Mouse (Mus musculus): ENCODE results near the gene Fam25c.

The Fam25c gene

GRCm38 (mm10) chr14:34355301-34355700 is at the start of gene Fam25c:
TSS of gene Fam25c (minus strand) at chr14:34355433.
- no peak for DNase-seq (ENCODE audit: low read depth, low spot score)

GRCm38 (mm10) chr14:34403424-34403823 is 48.2 kb upstream of the Fam25c start:
- DNase-seq (ENCODE audit: low read depth, low spot score) = no peak

- no peak for DNase-seq (ENCODE audit: low read depth, low spot score)
These were observed 47.6 kb upstream of the Fam25c start for GRCm38 (mm10) chr14:34402871-34403270.

- DNase-seq (ENCODE audit: low read depth, low spot score) = peak; percentile 70
These were observed 45.9 kb upstream of the Fam25c start for GRCm38 (mm10) chr14:34401135-34401534.

- no peak for DNase-seq (ENCODE audit: low read depth, low spot score)
These were observed 44.8 kb upstream of the Fam25c start for GRCm38 (mm10) chr14:34400021-34400420.

- no peak for DNase-seq (ENCODE audit: low read depth, low spot score)
These were observed 44.1 kb upstream of the Fam25c start for GRCm38 (mm10) chr14:34399301-34399700.

- DNase-seq (ENCODE audit: low read depth, low spot score) = no peak
These were observed 43.7 kb upstream of the Fam25c start for GRCm38 (mm10) chr14:34398901-34399300.

- no peak for DNase-seq (ENCODE audit: low read depth, low spot score)
These were observed 42.6 kb upstream of the Fam25c start for GRCm38 (mm10) chr14:34397871-34398270.

GRCm38 (mm10) chr14:34393295-34393694 is 38.1 kb upstream of the Fam25c start:
- no peak for DNase-seq (ENCODE audit: low read depth, low spot score)

GRCm38 (mm10) chr14:34382921-34383704 is 27.9 kb upstream of the Fam25c start:
- no peak for DNase-seq (ENCODE audit: low read depth, low spot score)

GRCm38 (mm10) chr14:34378560-34379331 is 23.5 kb upstream of the Fam25c start:
- no peak for DNase-seq (ENCODE audit: low read depth, low spot score)

GRCm38 (mm10) chr14:34377121-34377520 is 21.9 kb upstream of the Fam25c start:
- no peak for DNase-seq (ENCODE audit: low read depth, low spot score)

GRCm38 (mm10) chr14:34375941-34376340 is 20.7 kb upstream of the Fam25c start:
- no peak for DNase-seq (ENCODE audit: low read depth, low spot score)

- DNase-seq (ENCODE audit: low read depth, low spot score) = no peak
These were observed 20.2 kb upstream of the Fam25c start, which contains the start of gene Mmrn2 for GRCm38 (mm10) chr14:34375415-34375904. TSS of gene Mmrn2 (plus strand) at chr14:34375465.

- no peak for DNase-seq (ENCODE audit: low read depth, low spot score)
These were observed 19.3 kb upstream of the Fam25c start, which contains the start of gene Sncg for GRCm38 (mm10) chr14:34374577-34374976. TSS of gene Sncg (minus strand) at chr14:34374789.

- no peak for DNase-seq (ENCODE audit: low read depth, low spot score)
These were observed 18.3 kb upstream of the Fam25c start for GRCm38 (mm10) chr14:34373581-34373980.

GRCm38 (mm10) chr14:34372646-34373045 is 17.4 kb upstream of the Fam25c start:
- DNase-seq (ENCODE audit: low read depth, low spot score) = no peak

- no peak for DNase-seq (ENCODE audit: low read depth, low spot score)
These were observed 16.5 kb upstream of the Fam25c start for GRCm38 (mm10) chr14:34371763-34372162.

- no peak for DNase-seq (ENCODE audit: low read depth, low spot score)
These were observed 15.7 kb upstream of the Fam25c start for GRCm38 (mm10) chr14:34370921-34371320.

GRCm38 (mm10) chr14:34370203-34370602 is 15.0 kb upstream of the Fam25c start:
- no peak for DNase-seq (ENCODE audit: low read depth, low spot score)

- no peak for DNase-seq (ENCODE audit: low read depth, low spot score)
These were observed 9.9 kb upstream of the Fam25c start for GRCm38 (mm10) chr14:34365147-34365507.

Measured in retina, postnatal 7 days (tissue).